Mouse (Mus musculus) midbrain, embryonic 12.5 days (tissue): ENCODE measurements at regions not wholly inside any gene's neighbourhood (a gene's known extent, or its start where the extent isn't known, plus 50 kb on each side); places are given as distances from the start of the nearest gene placed in this dataset.

ENCODE experiments used
- ATAC-seq: fragments of 200-750 bp; cut with Nextera tagmentation; 2 replicates; pipeline ENCODE4 v1.8.0; 2017; ENCODE audit warnings: low read depth, moderate TSS enrichment, moderate library complexity; ENCODE audit not compliant: low FRiP score
- H3K27ac ChIP-seq: fragments of 300-500 bp; sonication (generic); replicated peaks from 2 replicates; pipeline ENCODE4 v1.5.1; 2016; ENCODE audit warnings: mild to moderate bottlenecking
- H3K27me3 ChIP-seq: fragments of 300-500 bp; sonication (generic); 2 replicates; pipeline ENCODE4 v1.6.1; 2016; ENCODE audit warnings: mild to moderate bottlenecking
- H3K36me3 ChIP-seq: fragments of 300-500 bp; sonication (generic); 2 replicates; pipeline ENCODE4 v1.6.1; 2016
- H3K4me1 ChIP-seq: fragments of 300-500 bp; sonication (generic); 2 replicates; pipeline ENCODE4 v1.6.1; 2016
- H3K4me2 ChIP-seq: fragments of 300-500 bp; sonication (generic); replicated peaks from 2 replicates; pipeline ENCODE4 v1.6.1; 2016; ENCODE audit warnings: mild to moderate bottlenecking, moderate library complexity
- H3K4me3 ChIP-seq: fragments of 300-500 bp; sonication (generic); 2 replicates; pipeline ENCODE4 v1.5.1; 2016; ENCODE audit warnings: mild to moderate bottlenecking
- H3K9ac ChIP-seq: fragments of 300-500 bp; sonication (generic); replicated peaks from 2 replicates; pipeline ENCODE4 v1.6.1; 2016; ENCODE audit warnings: mild to moderate bottlenecking, moderate library complexity
- H3K9me3 ChIP-seq: fragments of 300-500 bp; sonication (generic); 2 replicates; pipeline ENCODE4 v1.6.1; 2016; ENCODE audit warnings: mild to moderate bottlenecking
- WGBS: fragments of 180-500 bp; shearing (Covaris S2); methylation state at CpG from one replicate; pipeline ENCODE4 v1.1.7; 2016; 5-methylcytosine and 5-hydroxymethylcytosine counted together

DNA sequence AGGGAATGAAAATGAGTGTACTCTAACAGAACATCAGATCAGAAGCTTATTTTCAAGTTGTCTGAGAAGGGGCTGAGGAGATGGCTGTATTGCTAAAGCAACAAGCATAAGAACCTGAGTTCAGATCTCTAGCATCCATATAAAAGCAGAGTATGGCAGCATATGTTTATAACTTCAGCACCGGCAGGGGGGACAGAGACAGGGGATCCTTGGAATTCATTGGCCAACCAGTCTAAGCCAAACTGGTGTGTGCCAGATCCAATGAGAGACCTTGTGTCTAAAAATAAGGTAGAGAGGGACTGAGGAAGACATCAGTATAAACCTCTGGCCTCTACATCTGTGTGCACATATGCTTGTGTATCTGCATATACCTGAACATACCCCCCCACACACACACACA is 61.0 kb upstream of the Gnao1 start:
- ATAC-seq = no peak
- Histone ChIP-seq H3K9me3 (no peaks in the 10 kb centered on the region), H3K9ac (no peak overlapping the region), H3K27ac (no peak overlapping the region), H3K4me2 (no peak overlapping the region), H3K4me1 (no peaks in the 10 kb centered on the region; the same call in 1 of the 2 replicates), H3K27me3 (no peaks in the 10 kb centered on the region), H3K36me3 (no peaks in the 10 kb centered on the region), H3K4me3 (no peak overlapping the region)
- 74% methylated on average over 1 of the region's 1 CpGs for WGBS

DNA sequence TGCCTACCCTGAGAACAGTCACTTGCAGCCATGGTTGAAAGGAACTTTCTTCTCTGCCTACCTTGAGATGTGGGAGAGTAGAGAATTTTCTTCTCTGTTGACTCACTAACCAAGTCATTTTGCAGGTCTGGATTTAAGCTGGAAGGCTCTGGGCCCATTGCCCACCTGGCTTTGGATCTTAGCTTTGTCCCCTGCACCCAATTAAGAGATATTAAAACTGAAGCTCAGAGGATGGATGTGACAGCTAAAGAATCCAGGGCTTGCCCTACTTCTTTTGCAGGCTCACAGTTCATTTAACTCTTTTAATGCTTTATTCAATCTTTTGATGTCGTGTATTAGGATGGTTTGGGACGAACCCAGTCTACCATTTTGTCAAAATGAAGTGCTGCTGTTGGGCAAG is 58.8 kb upstream of the Gnao1 start:
- Histone ChIP-seq H3K9ac (no peak overlapping the region), H3K36me3 (no peaks in the 10 kb centered on the region), H3K9me3 (no peaks in the 10 kb centered on the region), H3K4me3 (no peak overlapping the region), H3K27ac (no peak overlapping the region), H3K4me1 (no peaks in the 10 kb centered on the region; the same call in 1 of the 2 replicates), H3K4me2 (no peak overlapping the region), H3K27me3 (no peaks in the 10 kb centered on the region)
- no peak for ATAC-seq
- 68% methylated on average over 2 of the region's 2 CpGs for WGBS

DNA sequence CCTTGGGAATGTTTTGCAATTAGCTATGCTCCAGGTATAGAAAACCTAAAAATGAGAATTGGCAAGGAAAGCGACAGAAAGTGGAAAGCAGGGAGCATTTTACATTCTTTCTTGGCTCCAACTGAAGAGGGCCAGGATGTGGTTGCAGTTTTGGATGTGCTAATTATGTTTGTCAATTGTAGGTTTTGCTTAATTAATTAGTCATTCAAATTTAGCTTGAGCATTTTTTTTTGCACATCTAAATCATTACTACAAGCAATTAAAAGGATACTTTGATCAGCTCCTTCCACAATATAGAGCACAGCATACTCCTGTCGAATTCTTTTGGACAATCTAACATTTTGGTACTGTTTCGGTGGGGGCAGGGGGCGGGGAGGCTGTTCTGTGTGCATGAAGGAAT is 53.8 kb upstream of the Gnao1 start:
- 92% methylated on average over 4 of the region's 4 CpGs for WGBS
- H3K36me3 ChIP-seq = no peaks in the 10 kb centered on the region
- H3K9me3 ChIP-seq = no peaks in the 10 kb centered on the region
- H3K4me1 ChIP-seq = no peaks in the 10 kb centered on the region; the same call in 1 of the 2 replicates
- H3K27me3 ChIP-seq = no peaks in the 10 kb centered on the region
- ATAC-seq = no peak
- H3K4me3 ChIP-seq = no peak overlapping the region
- no peak overlapping the region for H3K9ac ChIP-seq
- no peak overlapping the region for H3K27ac ChIP-seq
- no peak overlapping the region for H3K4me2 ChIP-seq
